Mouse (Mus musculus) WW6 (cell line): Measurements from ENCODE around the gene Med29.

ENCODE experiments used
- DNase-seq: peaks from one replicate; pipeline ENCODE4 v3.0.0-alpha.2; 2013; ENCODE audit warnings: low read depth, low spot score

Gene Med29

GRCm38 (mm10) chr7:28376011-28376771 lies 16.3 kb downstream of the Med29 start:
- no peak for DNase-seq

GRCm38 (mm10) chr7:28375176-28375921 lies 17.2 kb downstream of the Med29 start:
- no peak for DNase-seq

GRCm38 (mm10) chr7:28374647-28375046 lies 17.9 kb downstream of the Med29 start:
- DNase-seq: no peak

- DNase-seq: no peak
These were observed 18.5 kb downstream of the Med29 start for GRCm38 (mm10) chr7:28373891-28374495.

- DNase-seq: no peak
These were observed 19.4 kb downstream of the Med29 start for GRCm38 (mm10) chr7:28373131-28373581.

GRCm38 (mm10) chr7:28372251-28373108 lies 20.0 kb downstream of the Med29 start, which contains the start of gene Plekhg2:
TSS of gene Plekhg2 (minus strand) at chr7:28372599.
- peak; percentile 98 for DNase-seq

GRCm38 (mm10) chr7:28371514-28371989 lies 21.0 kb downstream of the Med29 start:
- DNase-seq: no peak

GRCm38 (mm10) chr7:28370977-28371513 lies 21.5 kb downstream of the Med29 start:
- DNase-seq: no peak

- DNase-seq: no peak
These were observed 22.5 kb downstream of the Med29 start for GRCm38 (mm10) chr7:28370051-28370450.

GRCm38 (mm10) chr7:28368276-28368920 lies 24.1 kb downstream of the Med29 start:
- DNase-seq: no peak

- DNase-seq: no peak
These were observed 24.7 kb downstream of the Med29 start for GRCm38 (mm10) chr7:28367663-28368275.

GRCm38 (mm10) chr7:28362441-28363060 lies 30.0 kb downstream of the Med29 start:
- DNase-seq: no peak

GRCm38 (mm10) chr7:28361647-28362341 lies 30.7 kb downstream of the Med29 start:
- no peak for DNase-seq

GRCm38 (mm10) chr7:28360291-28360690 lies 32.2 kb downstream of the Med29 start:
- DNase-seq: no peak

GRCm38 (mm10) chr7:28359854-28360253 lies 32.7 kb downstream of the Med29 start:
- no peak for DNase-seq

GRCm38 (mm10) chr7:28358431-28358830 lies 34.1 kb downstream of the Med29 start:
- no peak for DNase-seq

- DNase-seq: no peak
These were observed 34.5 kb downstream of the Med29 start for GRCm38 (mm10) chr7:28357984-28358383.

GRCm38 (mm10) chr7:28356981-28357380 lies 35.5 kb downstream of the Med29 start:
- no peak for DNase-seq

- no peak for DNase-seq
These were observed 37.3 kb downstream of the Med29 start for GRCm38 (mm10) chr7:28355221-28355620.
